Mouse (Mus musculus): ENCODE data around the gene Dap. TPM values are rescaled to one million over a fixed set of nuclear protein-coding genes. Genes with fewer than 3 reads are reported as not detected.

The Dap gene
- total and polyA plus RNA-seq, 3 experiments, result 12.6 to 69.8 (median 15.1) TPM

DNA sequence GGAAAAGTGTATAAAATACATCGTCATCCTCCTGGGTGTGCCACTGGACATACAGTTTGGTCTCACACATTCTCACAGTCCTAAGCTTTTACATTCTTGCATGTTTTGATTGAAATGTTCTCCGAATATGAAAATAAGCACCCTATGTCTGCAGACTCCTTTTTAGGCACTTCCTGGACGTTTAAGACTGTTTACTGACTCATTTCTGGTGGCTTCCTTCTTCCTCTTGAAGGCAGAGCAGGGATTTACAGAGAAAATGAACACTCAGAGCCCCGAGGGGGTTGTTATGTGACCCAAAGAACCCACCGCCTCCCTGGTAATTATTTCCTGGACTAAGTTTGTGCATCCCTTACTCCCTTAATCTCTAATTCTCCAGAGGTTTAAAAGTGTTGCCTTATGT is 13.8 kb downstream of the Dap start:
- peaks cover 12 to 96% of the 10 kb centered on the region in 2 experiments for H3K36me3 ChIP-seq (replicated peaks in 1 of 2; ENCODE audit: control insufficient read depth in 1 of 2, insufficient read depth in 1 of 2, low read length in 1 of 2)
- dilution Hi-C loops (cut with MboI; ENCODE audit: extremely low pct_ligation_motif_present, extremely low pct_unique_long_range_greater_than_20kb, low sequenced_read_pairs), result no loop called here
- TF ChIP-seq MAX (IDR thresholded peaks at IDR 0.05; ENCODE audit: low read length) (no peak), USF1 (IDR thresholded peaks at IDR 0.05; ENCODE audit: low read depth, low read length) (no peak), GABPA (IDR thresholded peaks at IDR 0.05; ENCODE audit: insufficient replicate concordance, low read depth, low read length) (no peak), ZKSCAN1 (IDR thresholded peaks at IDR 0.05; ENCODE audit: borderline replicate concordance, low read depth, low read length) (no peak), POLR2A (IDR thresholded peaks at IDR 0.05; ENCODE audit: low read depth, low read length) (no peak), ZNF384 (IDR thresholded peaks at IDR 0.05; ENCODE audit: low read depth, low read length) (no peak), ZC3H11A (IDR thresholded peaks at IDR 0.05; ENCODE audit: low read depth, low read length) (no peak), CTCF (conservative IDR thresholded peaks at IDR 0.05 in 1 of 2, IDR thresholded peaks at IDR 0.05 in 1 of 2; ENCODE audit: low read depth in 2 of 2, low read length in 2 of 2) (no peak), SMC3 (IDR thresholded peaks at IDR 0.05; ENCODE audit: low read depth, low read length) (no peak), IRF4 (IDR thresholded peaks at IDR 0.05; ENCODE audit: low read depth, low read length) (no peak), CHD1 (IDR thresholded peaks at IDR 0.05; ENCODE audit: low read depth, low read length) (no peak), BHLHE40 (IDR thresholded peaks at IDR 0.05; ENCODE audit: low read depth, low read length) (no peak), EP300 (IDR thresholded peaks at IDR 0.05; ENCODE audit: low read length) (no peak), TCF12 (IDR thresholded peaks at IDR 0.05; ENCODE audit: low read depth, low read length) (no peak), RCOR1 (conservative IDR thresholded peaks at IDR 0.05; ENCODE audit: low read depth, low read length) (no peak), HCFC1 (IDR thresholded peaks at IDR 0.05; ENCODE audit: low read depth, low read length) (no peak)
- no peak overlapping the region for H3K4me2 ChIP-seq (ENCODE audit: insufficient read depth, low read depth, poor library complexity, severe bottlenecking)
- no peak overlapping the region for H3K4me3 ChIP-seq (replicated peaks in 1 of 3; ENCODE audit: low read depth in 2 of 3, low read length in 2 of 3, poor library complexity in 1 of 3)
- no peak overlapping the region for H3K9ac ChIP-seq (ENCODE audit: insufficient read depth, low read depth)
- H3K79me2 ChIP-seq (replicated peaks; ENCODE audit: control insufficient read depth, extremely low read depth, insufficient read depth, poor library complexity, severe bottlenecking), result no peaks in the 10 kb centered on the region
- H3K27me3 ChIP-seq (replicated peaks), result no peaks in the 10 kb centered on the region
- no peak for DNase-seq (ENCODE audit: extremely low read depth)
- H3K9me3 ChIP-seq (replicated peaks; ENCODE audit: low read length), result peaks cover 10% of the 10 kb centered on the region
- no peak overlapping the region for H3K27ac ChIP-seq (ENCODE audit: insufficient read depth, low read depth)
- H3K4me1 ChIP-seq (ENCODE audit: control insufficient read depth in 1 of 2, insufficient read depth in 2 of 2), result peaks cover 7 to 36% of the 10 kb centered on the region in 2 experiments
- in situ Hi-C loops (cut with MboI; ENCODE audit: low pct_ligation_motif_present, low pct_unique_long_range_greater_than_20kb, low sequenced_read_pairs), result no loop called here

- peaks cover 10% of the 10 kb centered on the region for H3K9me3 ChIP-seq (replicated peaks; ENCODE audit: low read length)
- DNase-seq (ENCODE audit: extremely low read depth), result no peak
- H3K36me3 ChIP-seq (replicated peaks in 1 of 2; ENCODE audit: control insufficient read depth in 1 of 2, insufficient read depth in 1 of 2, low read length in 1 of 2), result peaks cover 12 to 96% of the 10 kb centered on the region in 2 experiments
- no peak overlapping the region for H3K4me2 ChIP-seq (ENCODE audit: insufficient read depth, low read depth, poor library complexity, severe bottlenecking)
- H3K4me3 ChIP-seq (replicated peaks in 1 of 3; ENCODE audit: low read depth in 2 of 3, low read length in 2 of 3, poor library complexity in 1 of 3), result no peak overlapping the region
- in situ Hi-C loops (cut with MboI; ENCODE audit: low pct_ligation_motif_present, low pct_unique_long_range_greater_than_20kb, low sequenced_read_pairs), result no loop called here
- TF ChIP-seq CTCF (conservative IDR thresholded peaks at IDR 0.05 in 1 of 2, IDR thresholded peaks at IDR 0.05 in 1 of 2; ENCODE audit: low read depth in 2 of 2, low read length in 2 of 2), result no peak
- no peak overlapping the region for H3K9ac ChIP-seq (ENCODE audit: insufficient read depth, low read depth)
- dilution Hi-C loops (cut with MboI; ENCODE audit: extremely low pct_ligation_motif_present, extremely low pct_unique_long_range_greater_than_20kb, low sequenced_read_pairs), result no loop called here
- no peaks in the 10 kb centered on the region for H3K27me3 ChIP-seq (replicated peaks)
- H3K27ac ChIP-seq (ENCODE audit: insufficient read depth, low read depth), result no peak overlapping the region
- H3K79me2 ChIP-seq (replicated peaks; ENCODE audit: control insufficient read depth, extremely low read depth, insufficient read depth, poor library complexity, severe bottlenecking), result no peaks in the 10 kb centered on the region
- peaks cover 7 to 39% of the 10 kb centered on the region in 2 experiments for H3K4me1 ChIP-seq (ENCODE audit: control insufficient read depth in 1 of 2, insufficient read depth in 2 of 2)
These were observed 14.5 kb downstream of the Dap start for GRCm38 (mm10) chr15:31238611-31239010.

Data from CH12.LX (cell line).